Mouse (Mus musculus): ENCODE data around the gene BC051665.

DNA sequence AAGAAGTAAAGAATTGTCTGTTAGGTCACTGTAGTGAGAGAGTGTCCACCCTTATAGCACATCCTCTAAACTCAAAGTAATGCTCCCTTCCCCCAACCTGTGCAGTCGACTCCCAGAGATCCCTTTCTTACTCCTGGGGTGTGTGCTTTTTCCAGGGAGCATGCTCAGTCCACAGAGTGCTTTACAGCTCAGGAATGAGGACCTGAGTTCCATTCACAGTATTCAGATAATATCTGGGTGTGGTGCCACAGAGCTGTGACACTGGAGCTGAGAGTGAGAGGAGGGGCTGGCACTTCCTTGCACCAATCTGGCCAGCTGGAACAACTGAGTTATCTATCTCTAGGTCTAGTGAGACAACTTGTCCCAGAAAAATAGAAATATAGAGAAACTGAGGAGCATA lies 27.6 kb upstream of the BC051665 start:
- TF ChIP-seq CTCF (IDR thresholded peaks at IDR 0.05; ENCODE audit: low read depth, low read length) = no peak
- TF ChIP-seq GATA1 (IDR thresholded peaks at IDR 0.05; ENCODE audit: borderline replicate concordance, low read length) = no peak
